Mouse (Mus musculus): Measurements from ENCODE around the gene Mettl4. TPM values are rescaled to one million over a fixed set of nuclear protein-coding genes. Genes with fewer than 3 reads are reported as not detected.
"Not testable (repeated sequence)": the region's sequence is repeated elsewhere in the genome, so short reads cannot be mapped to it uniquely, and the experiment has no call there.

Gene Mettl4
- polyA plus RNA-seq, 1 experiment from 2014 or later, result 28.6 TPM

GRCm38 (mm10) chr17:94735437-94735836 is 14.4 kb downstream of the Mettl4 start:
- H3K4me3 ChIP-seq (replicated peaks; ENCODE audit: low read length), result no peak overlapping the region
- no peaks in the 10 kb centered on the region for H3K4me1 ChIP-seq (replicated peaks; ENCODE audit: control insufficient read depth, insufficient read depth, low read length)
- no peak overlapping the region for H3K9ac ChIP-seq (replicated peaks; ENCODE audit: low read depth, low read length)
- H3K27me3 ChIP-seq (replicated peaks; ENCODE audit: control insufficient read depth, insufficient read depth, low read length), result no peaks in the 10 kb centered on the region
- peak; percentile 65; the same call in 1 of the 2 replicates for ATAC-seq
- no peak overlapping the region for H3K27ac ChIP-seq (ENCODE audit: low read length)
- 0 out of 2 replicates have a peak, but pooled peaks cover 2% of the 10 kb centered on the region for H3K36me3 ChIP-seq (ENCODE audit: control insufficient read depth, insufficient read depth)
- no peaks in the 10 kb centered on the region for H3K9me3 ChIP-seq (ENCODE audit: control insufficient read depth, low read length)
- 75% methylated on average over 4 of the region's 4 CpGs for whole genome bisulfite sequencing
- no peak overlapping the region for H3K4me2 ChIP-seq (ENCODE audit: low read length)

GRCm38 (mm10) chr17:94730416-94730815 is 19.4 kb downstream of the Mettl4 start:
- H3K4me1 ChIP-seq (replicated peaks; ENCODE audit: control insufficient read depth, insufficient read depth, low read length); H3K4me3 ChIP-seq (replicated peaks; ENCODE audit: low read length); H3K36me3 ChIP-seq (ENCODE audit: control insufficient read depth, insufficient read depth); H3K9me3 ChIP-seq (ENCODE audit: control insufficient read depth, low read length); H3K4me2 ChIP-seq (ENCODE audit: low read length); H3K9ac ChIP-seq (replicated peaks; ENCODE audit: low read depth, low read length); H3K27ac ChIP-seq (ENCODE audit: low read length); H3K27me3 ChIP-seq (replicated peaks; ENCODE audit: control insufficient read depth, insufficient read depth, low read length): not testable (repeated sequence)
- 0 out of 2 replicates have a peak, but pooled peaks have one; percentile 31 for ATAC-seq
- WGBS, result 24% methylated on average over 2 of the region's 2 CpGs

- Histone ChIP-seq H3K27me3 (replicated peaks; ENCODE audit: control insufficient read depth, insufficient read depth, low read length) (no peaks in the 10 kb centered on the region), H3K4me2 (ENCODE audit: low read length) (no peak overlapping the region), H3K27ac (ENCODE audit: low read length) (no peak overlapping the region), H3K36me3 (ENCODE audit: control insufficient read depth, insufficient read depth) (peaks cover 2% of the 10 kb centered on the region; the same call in 1 of the 2 replicates), H3K9me3 (ENCODE audit: control insufficient read depth, low read length) (no peaks in the 10 kb centered on the region), H3K9ac (replicated peaks; ENCODE audit: low read depth, low read length) (no peak overlapping the region), H3K4me3 (replicated peaks; ENCODE audit: low read length) (no peak overlapping the region), H3K4me1 (replicated peaks; ENCODE audit: control insufficient read depth, insufficient read depth, low read length) (no peaks in the 10 kb centered on the region)
- 93% methylated on average over 4 of the region's 4 CpGs for WGBS
- no peak for ATAC-seq
Observed at GRCm38 (mm10) chr17:94726750-94727149, 23.1 kb downstream of the Mettl4 start.

- H3K36me3 ChIP-seq (ENCODE audit: control insufficient read depth, insufficient read depth), result no peaks in the 10 kb centered on the region
- no peak overlapping the region for H3K4me2 ChIP-seq (ENCODE audit: low read length)
- no peak overlapping the region for H3K4me3 ChIP-seq (replicated peaks; ENCODE audit: low read length)
- no peak overlapping the region for H3K9ac ChIP-seq (replicated peaks; ENCODE audit: low read depth, low read length)
- H3K9me3 ChIP-seq (ENCODE audit: control insufficient read depth, low read length), result no peaks in the 10 kb centered on the region
- H3K27ac ChIP-seq (ENCODE audit: low read length), result no peak overlapping the region
- peak; percentile 63; the same call in 1 of the 2 replicates for ATAC-seq
- H3K27me3 ChIP-seq (replicated peaks; ENCODE audit: control insufficient read depth, insufficient read depth, low read length), result no peaks in the 10 kb centered on the region
- no peaks in the 10 kb centered on the region for H3K4me1 ChIP-seq (replicated peaks; ENCODE audit: control insufficient read depth, insufficient read depth, low read length)
- WGBS, result 75% methylated on average over 6 of the region's 6 CpGs
Observed at GRCm38 (mm10) chr17:94673515-94674317, 76.1 kb downstream of the Mettl4 start.

Measured in forebrain, embryonic 16.5 days (tissue).